Mouse (Mus musculus): ENCODE measurements around the gene Eif2b3. TPM values are rescaled to one million over a fixed set of nuclear protein-coding genes. Genes with fewer than 3 reads are reported as not detected.

Eif2b3 gene
- polyA plus RNA-seq, 1 experiment from 2014 or later: 52.0 TPM

DNA sequence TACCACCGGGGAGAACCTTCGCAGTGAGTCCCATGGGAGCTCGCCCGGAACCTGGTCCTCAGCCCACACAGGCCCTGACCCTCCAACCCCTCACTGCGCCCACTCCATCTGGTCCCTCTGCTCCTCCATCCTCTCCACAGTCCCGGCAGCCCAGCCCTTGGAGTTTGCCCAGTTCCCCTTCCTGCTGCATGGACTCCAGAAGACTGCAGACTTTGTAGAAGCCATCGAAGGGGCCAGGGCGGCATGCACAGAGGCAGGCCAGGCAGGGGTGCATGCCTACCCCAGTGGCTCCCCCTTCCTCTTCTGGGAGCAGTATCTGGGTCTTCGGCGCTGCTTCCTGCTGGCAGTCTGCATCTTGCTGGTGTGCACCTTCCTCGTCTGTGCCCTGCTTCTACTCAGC lies 91.8 kb downstream of the Eif2b3 start:
- Histone ChIP-seq H3K36me3 (replicated peaks; ENCODE audit: control insufficient read depth, insufficient read depth, low read depth, low read length) (0 out of 2 replicates have a peak, but pooled peaks cover 2% of the 10 kb centered on the region), H3K9ac (replicated peaks; ENCODE audit: low read length) (no peak overlapping the region), H3K4me3 (ENCODE audit: low read depth, low read length) (no peak overlapping the region), H3K4me2 (ENCODE audit: low read depth, low read length) (no peak overlapping the region), H3K9me3 (replicated peaks; ENCODE audit: control insufficient read depth, low read length) (no peaks in the 10 kb centered on the region), H3K27ac (replicated peaks; ENCODE audit: low read depth, low read length) (no peak overlapping the region), H3K4me1 (ENCODE audit: control insufficient read depth, insufficient read depth, low read length) (no peaks in the 10 kb centered on the region), H3K27me3 (ENCODE audit: control insufficient read depth, insufficient read depth, low read length) (no peaks in the 10 kb centered on the region)
- 90% methylated on average over 11 of the region's 11 CpGs for WGBS
- DNase-seq (ENCODE audit: low spot score): no peak
- ATAC-seq (replicated peaks; ENCODE audit: insufficient number of reproducible peaks, low FRiP score, low TSS enrichment, low read depth): no peak

DNA sequence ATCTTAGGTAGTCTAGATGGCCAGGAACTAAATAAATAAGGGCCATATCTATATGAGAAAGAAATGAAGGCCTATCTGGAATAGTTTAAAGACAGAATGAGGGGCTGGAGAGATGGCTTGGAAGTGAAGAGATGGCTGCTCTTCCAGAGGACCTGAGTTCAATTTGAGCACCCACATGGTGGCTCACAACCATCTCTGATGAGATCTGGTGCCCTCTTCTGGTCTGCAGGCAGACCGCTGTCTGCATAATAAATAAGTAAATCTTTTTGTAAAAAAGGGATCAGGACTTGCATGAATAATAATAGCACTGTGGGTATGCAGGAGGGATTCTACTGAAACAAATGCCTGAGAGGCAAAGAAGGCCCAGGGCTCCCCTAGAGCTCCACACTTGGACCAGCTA lies 94.0 kb downstream of the Eif2b3 start:
- Histone ChIP-seq H3K9ac (replicated peaks; ENCODE audit: low read length) (no peak overlapping the region), H3K4me2 (ENCODE audit: low read depth, low read length) (no peak overlapping the region), H3K27ac (replicated peaks; ENCODE audit: low read depth, low read length) (no peak overlapping the region), H3K4me3 (ENCODE audit: low read depth, low read length) (no peak overlapping the region), H3K36me3 (replicated peaks; ENCODE audit: control insufficient read depth, insufficient read depth, low read depth, low read length) (0 out of 2 replicates have a peak, but pooled peaks cover 2% of the 10 kb centered on the region), H3K27me3 (ENCODE audit: control insufficient read depth, insufficient read depth, low read length) (no peaks in the 10 kb centered on the region), H3K4me1 (ENCODE audit: control insufficient read depth, insufficient read depth, low read length) (no peaks in the 10 kb centered on the region), H3K9me3 (replicated peaks; ENCODE audit: control insufficient read depth, low read length) (no peaks in the 10 kb centered on the region)
- DNase-seq (ENCODE audit: low spot score): no peak
- 76% methylated on average over 1 of the region's 1 CpGs for WGBS
- ATAC-seq (replicated peaks; ENCODE audit: insufficient number of reproducible peaks, low FRiP score, low TSS enrichment, low read depth): no peak

DNA sequence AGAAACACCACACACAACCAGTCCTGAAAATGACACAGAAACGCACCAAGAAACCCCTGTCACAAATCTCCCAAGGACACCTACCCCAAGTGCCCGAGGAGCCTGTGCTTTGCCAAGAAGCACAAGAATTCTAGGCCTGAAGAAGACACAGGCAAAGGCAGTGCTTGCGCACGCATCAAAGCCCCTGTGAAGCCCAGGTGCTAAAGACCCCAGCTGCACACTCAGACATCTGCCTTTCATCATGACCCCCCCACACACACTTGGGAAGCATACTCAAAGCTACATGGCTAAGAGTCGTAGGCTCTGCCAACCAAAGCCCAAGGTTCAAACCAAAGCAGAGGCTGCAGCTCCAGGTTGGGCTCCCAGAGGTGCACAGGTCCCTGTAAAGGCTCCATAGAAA lies 96.4 kb downstream of the Eif2b3 start:
- Histone ChIP-seq H3K27me3 (ENCODE audit: control insufficient read depth, insufficient read depth, low read length) (no peaks in the 10 kb centered on the region), H3K4me1 (ENCODE audit: control insufficient read depth, insufficient read depth, low read length) (no peaks in the 10 kb centered on the region), H3K27ac (replicated peaks; ENCODE audit: low read depth, low read length) (no peak overlapping the region), H3K9me3 (replicated peaks; ENCODE audit: control insufficient read depth, low read length) (no peaks in the 10 kb centered on the region), H3K36me3 (replicated peaks; ENCODE audit: control insufficient read depth, insufficient read depth, low read depth, low read length) (0 out of 2 replicates have a peak, but pooled peaks cover 2% of the 10 kb centered on the region), H3K4me3 (ENCODE audit: low read depth, low read length) (no peak overlapping the region), H3K9ac (replicated peaks; ENCODE audit: low read length) (no peak overlapping the region), H3K4me2 (ENCODE audit: low read depth, low read length) (no peak overlapping the region)
- no peak for DNase-seq (ENCODE audit: low spot score)
- ATAC-seq (replicated peaks; ENCODE audit: insufficient number of reproducible peaks, low FRiP score, low TSS enrichment, low read depth): no peak
- WGBS: 82% methylated on average over 5 of the region's 5 CpGs

DNA sequence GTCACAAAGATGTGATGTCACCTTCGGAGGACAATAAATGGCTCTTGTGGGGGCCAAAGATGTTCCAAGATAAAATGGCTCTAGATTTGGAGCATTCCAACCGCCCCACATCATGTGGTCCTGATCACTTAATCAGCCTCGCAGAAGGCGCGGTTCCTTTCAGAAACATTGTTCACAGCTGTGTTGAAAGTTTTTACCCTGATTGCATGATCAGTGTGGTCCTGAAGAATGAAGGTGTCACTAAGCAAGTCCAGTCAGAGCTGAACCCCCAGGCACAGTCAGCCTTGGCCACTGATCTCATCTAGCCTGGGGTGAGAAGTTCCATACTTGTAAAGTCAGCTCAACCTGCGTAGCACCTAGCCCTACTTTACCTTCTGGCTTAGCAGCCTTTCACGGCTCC lies 98.7 kb downstream of the Eif2b3 start:
- no peaks in the 10 kb centered on the region for H3K27me3 ChIP-seq (ENCODE audit: control insufficient read depth, insufficient read depth, low read length)
- ATAC-seq (replicated peaks; ENCODE audit: insufficient number of reproducible peaks, low FRiP score, low TSS enrichment, low read depth) (no peak), DNase-seq (ENCODE audit: low spot score) (no peak)
- 91% methylated on average over 7 of the region's 7 CpGs for WGBS
- H3K9ac ChIP-seq (replicated peaks; ENCODE audit: low read length): no peak overlapping the region
- no peak overlapping the region for H3K4me2 ChIP-seq (ENCODE audit: low read depth, low read length)
- no peak overlapping the region for H3K4me3 ChIP-seq (ENCODE audit: low read depth, low read length)
- no peak overlapping the region for H3K27ac ChIP-seq (replicated peaks; ENCODE audit: low read depth, low read length)
- no peaks in the 10 kb centered on the region for H3K9me3 ChIP-seq (replicated peaks; ENCODE audit: control insufficient read depth, low read length)
- 0 out of 2 replicates have a peak, but pooled peaks cover 2% of the 10 kb centered on the region for H3K36me3 ChIP-seq (replicated peaks; ENCODE audit: control insufficient read depth, insufficient read depth, low read depth, low read length)
- H3K4me1 ChIP-seq (ENCODE audit: control insufficient read depth, insufficient read depth, low read length): no peaks in the 10 kb centered on the region

DNA sequence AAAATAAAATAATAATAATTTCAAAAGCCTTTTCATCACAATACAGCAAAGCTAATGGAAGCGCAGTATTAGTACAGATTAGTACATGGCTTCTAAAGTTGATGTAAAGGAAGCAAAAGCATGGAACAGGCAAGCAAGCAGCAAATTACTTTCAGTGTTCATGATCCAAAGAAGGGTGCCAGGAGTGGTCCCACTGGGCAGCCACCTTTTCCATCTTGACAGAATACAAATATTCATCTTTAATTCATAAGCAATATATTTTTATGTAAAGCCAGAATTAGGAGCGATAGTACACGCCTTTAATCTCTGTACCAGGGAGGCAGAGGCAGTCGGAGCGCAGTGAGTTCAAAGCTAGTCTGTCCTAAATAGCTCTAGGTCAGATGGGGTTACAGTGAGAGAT lies 100.4 kb downstream of the Eif2b3 start:
- 85% methylated on average over 5 of the region's 5 CpGs for WGBS
- Histone ChIP-seq H3K27me3 (ENCODE audit: control insufficient read depth, insufficient read depth, low read length) (no peaks in the 10 kb centered on the region), H3K36me3 (replicated peaks; ENCODE audit: control insufficient read depth, insufficient read depth, low read depth, low read length) (no peaks in the 10 kb centered on the region), H3K4me3 (ENCODE audit: low read depth, low read length) (peak overlapping the region; percentile 70; the same call in 1 of the 2 replicates), H3K4me2 (ENCODE audit: low read depth, low read length) (peak overlapping the region; percentile 100), H3K27ac (replicated peaks; ENCODE audit: low read depth, low read length) (peak overlapping the region; percentile 64; the same call in 1 of the 2 replicates), H3K4me1 (ENCODE audit: control insufficient read depth, insufficient read depth, low read length) (no peaks in the 10 kb centered on the region; the same call in 1 of the 2 replicates), H3K9ac (replicated peaks; ENCODE audit: low read length) (peak overlapping the region; percentile 70; the same call in 1 of the 2 replicates), H3K9me3 (replicated peaks; ENCODE audit: control insufficient read depth, low read length) (no peaks in the 10 kb centered on the region)
- no peak for DNase-seq (ENCODE audit: low spot score)
- ATAC-seq (replicated peaks; ENCODE audit: insufficient number of reproducible peaks, low FRiP score, low TSS enrichment, low read depth): no peak

DNA sequence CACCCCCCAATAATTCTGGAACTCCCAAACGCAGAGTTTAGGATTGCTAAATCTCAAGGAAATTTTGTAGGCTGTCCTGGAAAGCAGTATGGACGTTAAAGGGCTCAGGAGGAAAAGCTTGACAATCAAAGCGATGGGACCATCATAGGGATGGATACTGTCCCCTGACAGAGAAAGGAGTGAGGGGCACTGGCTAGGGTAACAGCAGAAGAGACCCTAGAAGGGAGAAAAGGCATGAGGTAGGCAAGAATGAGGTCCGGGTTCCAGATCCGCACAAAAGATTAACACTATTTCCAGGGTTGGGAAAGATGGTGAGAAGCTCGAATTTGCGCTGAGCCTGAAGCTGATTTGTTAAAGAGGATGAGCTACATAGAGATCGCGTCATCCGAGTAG lies 100.8 kb downstream of the Eif2b3 start:
- Histone ChIP-seq H3K9ac (replicated peaks; ENCODE audit: low read length) (peak overlapping the region; percentile 70), H3K9me3 (replicated peaks; ENCODE audit: control insufficient read depth, low read length) (no peaks in the 10 kb centered on the region), H3K4me3 (ENCODE audit: low read depth, low read length) (peak overlapping the region; percentile 70), H3K36me3 (replicated peaks; ENCODE audit: control insufficient read depth, insufficient read depth, low read depth, low read length) (no peaks in the 10 kb centered on the region), H3K27me3 (ENCODE audit: control insufficient read depth, insufficient read depth, low read length) (no peaks in the 10 kb centered on the region), H3K4me2 (ENCODE audit: low read depth, low read length) (peak overlapping the region; percentile 100), H3K27ac (replicated peaks; ENCODE audit: low read depth, low read length) (peak overlapping the region; percentile 64), H3K4me1 (ENCODE audit: control insufficient read depth, insufficient read depth, low read length) (peaks cover under 1% of the 10 kb centered on the region; the same call in 1 of the 2 replicates)
- DNase-seq (ENCODE audit: low spot score) (no peak), ATAC-seq (replicated peaks; ENCODE audit: insufficient number of reproducible peaks, low FRiP score, low TSS enrichment, low read depth) (0 out of 2 replicates have a peak, but pooled peaks have one; percentile 1)
- 8% methylated on average over 10 of the region's 10 CpGs for WGBS

DNA sequence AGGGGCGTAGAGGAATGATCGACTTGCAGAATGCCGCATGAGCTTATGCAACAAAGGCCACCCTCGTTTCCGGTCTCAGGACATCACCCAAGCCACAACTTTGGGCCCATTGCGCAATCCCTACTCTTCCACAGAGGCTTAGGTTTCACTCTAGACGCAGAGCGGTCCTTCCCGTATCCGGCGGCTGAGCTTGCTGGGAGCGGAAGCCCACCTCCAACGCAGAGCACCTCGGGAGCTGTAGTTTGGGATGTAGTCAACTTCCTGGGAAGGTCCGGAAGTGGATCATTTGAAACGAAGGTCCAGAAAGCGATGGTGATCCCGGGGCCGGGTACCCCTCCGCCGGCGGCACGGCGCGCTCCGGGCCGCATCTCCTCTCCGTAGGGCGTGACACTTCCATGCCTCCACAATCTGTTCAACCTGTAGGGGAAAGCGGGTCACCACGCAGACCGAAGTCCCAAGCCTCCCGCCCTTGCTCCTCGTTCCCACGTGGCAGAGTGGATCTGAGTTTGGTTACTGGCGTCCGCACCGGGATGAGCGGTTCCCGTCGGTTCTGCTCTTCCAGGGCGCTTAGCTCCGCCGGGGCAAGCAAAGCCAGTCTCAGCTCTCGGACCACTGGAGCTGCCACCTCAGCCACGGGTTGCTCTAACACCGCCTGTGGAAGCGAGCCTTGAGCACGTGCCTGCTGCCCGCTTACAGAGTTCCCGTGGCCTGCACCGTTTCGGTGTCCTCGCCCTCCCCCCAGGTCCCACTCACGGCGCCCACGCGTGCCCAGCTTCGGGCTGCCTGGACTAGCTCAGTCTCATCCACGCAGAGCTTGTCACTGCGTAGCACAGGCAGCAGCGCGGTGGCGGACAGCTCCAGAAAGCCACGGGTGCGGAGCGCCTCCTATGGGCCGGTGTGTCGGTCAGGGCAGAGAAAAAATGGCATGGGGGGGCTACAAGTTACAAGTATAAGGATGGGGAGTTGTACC lies 101.5 kb downstream of the Eif2b3 start:
- H3K4me2 ChIP-seq (ENCODE audit: low read depth, low read length): peak overlapping the region; percentile 100
- peak; percentile 97 for DNase-seq (ENCODE audit: low spot score)
- under 1% methylated on average over 69 of the region's 69 CpGs for WGBS

DNA sequence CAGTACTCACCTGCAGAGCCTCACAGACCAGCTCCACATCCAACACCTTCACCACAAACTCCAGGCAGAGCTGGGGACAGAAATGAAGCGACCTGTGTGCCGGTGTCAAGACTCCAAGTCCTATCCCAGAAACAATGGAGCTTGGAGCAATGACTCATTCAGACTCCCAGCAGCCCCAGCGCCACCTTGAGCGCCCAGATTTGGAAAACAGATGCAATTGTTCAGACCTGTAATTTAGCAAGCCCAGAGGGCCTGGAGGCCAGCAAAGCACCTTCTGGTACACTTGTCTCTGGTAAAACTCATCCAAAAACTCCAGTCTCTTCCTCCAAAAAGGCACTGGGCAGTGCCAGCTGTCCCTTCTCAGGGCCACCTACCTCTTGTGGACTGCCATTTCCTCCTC lies 103.0 kb downstream of the Eif2b3 start:
- WGBS: 87% methylated on average over 4 of the region's 4 CpGs
- no peak for DNase-seq (ENCODE audit: low spot score)
- no peak overlapping the region for H3K27ac ChIP-seq (replicated peaks; ENCODE audit: low read depth, low read length)

More for the DNA sequence above, 101.5 kb downstream of the Eif2b3 start:
- Histone ChIP-seq H3K4me3 (ENCODE audit: low read depth, low read length) (peak overlapping the region; percentile 70), H3K27me3 (ENCODE audit: control insufficient read depth, insufficient read depth, low read length) (no peaks in the 10 kb centered on the region), H3K27ac (replicated peaks; ENCODE audit: low read depth, low read length) (peak overlapping the region; percentile 64), H3K9me3 (replicated peaks; ENCODE audit: control insufficient read depth, low read length) (no peaks in the 10 kb centered on the region), H3K36me3 (replicated peaks; ENCODE audit: control insufficient read depth, insufficient read depth, low read depth, low read length) (no peaks in the 10 kb centered on the region), H3K9ac (replicated peaks; ENCODE audit: low read length) (peak overlapping the region; percentile 79), H3K4me1 (ENCODE audit: control insufficient read depth, insufficient read depth, low read length) (peaks cover 7% of the 10 kb centered on the region)
- peak; percentile 91 for ATAC-seq (replicated peaks; ENCODE audit: insufficient number of reproducible peaks, low FRiP score, low TSS enrichment, low read depth)

More for the DNA sequence above, 103.0 kb downstream of the Eif2b3 start:
- no peaks in the 10 kb centered on the region for H3K9me3 ChIP-seq (replicated peaks; ENCODE audit: control insufficient read depth, low read length)
- H3K9ac ChIP-seq (replicated peaks; ENCODE audit: low read length): no peak overlapping the region
- H3K27me3 ChIP-seq (ENCODE audit: control insufficient read depth, insufficient read depth, low read length): no peaks in the 10 kb centered on the region
- no peak for ATAC-seq (replicated peaks; ENCODE audit: insufficient number of reproducible peaks, low FRiP score, low TSS enrichment, low read depth)
- H3K4me1 ChIP-seq (ENCODE audit: control insufficient read depth, insufficient read depth, low read length): peaks cover 10% of the 10 kb centered on the region
- no peak overlapping the region for H3K4me3 ChIP-seq (ENCODE audit: low read depth, low read length)
- no peaks in the 10 kb centered on the region for H3K36me3 ChIP-seq (replicated peaks; ENCODE audit: control insufficient read depth, insufficient read depth, low read depth, low read length)
- no peak overlapping the region for H3K4me2 ChIP-seq (ENCODE audit: low read depth, low read length)
